Mouse (Mus musculus): ENCODE measurements at regions not wholly inside any gene's neighbourhood (a gene's known extent, or its start where the extent isn't known, plus 50 kb on each side); places are given as distances from the start of the nearest gene placed in this dataset.

DNA sequence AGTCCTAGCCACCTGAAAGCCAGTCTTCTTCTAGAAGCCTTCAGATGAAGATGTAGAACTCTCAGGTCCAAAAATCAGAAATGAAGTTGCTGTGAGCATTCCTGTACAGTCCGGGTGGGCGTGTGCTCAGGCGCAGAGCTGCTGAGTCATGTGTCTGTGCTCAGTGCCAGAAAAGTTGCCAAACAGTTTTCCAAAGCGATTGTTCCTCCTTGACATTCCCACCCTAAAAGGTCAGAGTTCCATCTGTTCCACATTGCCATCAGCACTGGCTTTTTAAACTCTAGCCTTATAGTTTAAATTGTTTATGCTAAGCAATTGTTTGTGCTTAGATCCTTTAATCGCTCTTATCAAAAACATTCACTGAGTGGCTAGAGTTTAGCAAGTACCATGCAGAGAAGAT lies 222.7 kb upstream of the Gadl1 start:
- Histone ChIP-seq H3K27me3 (ENCODE audit: low read depth, poor library complexity, severe bottlenecking) (peaks cover 26% of the 10 kb centered on the region), H3K27ac (replicated peaks) (no peak overlapping the region), H3K9me3 (replicated peaks) (0 out of 2 replicates have a peak, but pooled peaks cover 5% of the 10 kb centered on the region), H3K4me1 (peaks cover 28% of the 10 kb centered on the region), H3K36me3 (no peaks in the 10 kb centered on the region), H3K4me3 (no peak overlapping the region)
- 91% methylated on average over 5 of the region's 5 CpGs for WGBS
- no peak for DNase-seq (ENCODE audit: low spot score)

DNA sequence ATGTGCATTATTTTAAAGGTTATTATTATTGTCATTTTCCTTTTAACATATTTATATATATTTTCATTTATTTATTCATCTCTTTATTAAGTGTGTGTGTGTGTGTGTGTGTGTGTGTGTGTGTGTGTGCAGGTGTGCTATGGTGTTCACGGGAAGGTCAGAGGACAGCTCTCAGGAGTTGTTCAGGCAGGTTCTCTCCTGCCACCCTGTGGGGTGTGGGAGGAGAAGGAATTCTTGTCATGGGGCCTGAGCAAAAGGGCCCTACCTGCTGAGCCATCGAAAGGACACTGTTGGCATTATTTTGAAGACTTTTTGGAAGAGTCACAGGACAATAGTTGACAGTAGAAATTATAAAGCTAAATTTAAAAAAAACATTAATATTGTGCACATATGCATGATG lies 216.4 kb upstream of the Gadl1 start:
- 62% methylated on average over 2 of the region's 2 CpGs for WGBS
- Histone ChIP-seq H3K4me3 (no peak overlapping the region), H3K27ac (replicated peaks) (no peak overlapping the region), H3K4me1 (peaks cover 24% of the 10 kb centered on the region), H3K27me3 (ENCODE audit: low read depth, poor library complexity, severe bottlenecking) (peaks cover 13% of the 10 kb centered on the region; the same call in 1 of the 2 replicates), H3K9me3 (replicated peaks) (no peaks in the 10 kb centered on the region), H3K36me3 (no peaks in the 10 kb centered on the region)
- no peak for DNase-seq (ENCODE audit: low spot score)

DNA sequence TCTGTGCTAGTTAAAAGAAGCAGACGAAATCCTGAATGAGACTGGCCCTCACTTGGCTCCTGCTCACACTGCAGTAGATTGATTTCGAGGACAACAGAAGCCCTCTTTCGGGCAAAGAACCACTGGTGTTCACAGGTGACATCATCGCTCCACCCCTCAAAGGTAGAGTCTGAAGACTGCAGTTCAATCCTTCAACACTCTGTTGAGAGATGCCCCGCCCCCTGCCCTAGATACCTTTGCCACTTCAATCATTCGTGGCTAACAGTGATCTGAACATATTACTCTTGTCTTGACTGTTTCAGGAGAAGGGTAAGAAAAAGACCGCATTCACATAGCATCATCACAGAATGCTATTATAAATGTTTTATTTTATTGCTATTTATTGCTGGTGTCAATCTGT lies 205.5 kb upstream of the Gadl1 start:
- Histone ChIP-seq H3K4me3 (no peak overlapping the region), H3K36me3 (no peaks in the 10 kb centered on the region), H3K4me1 (peaks cover 13% of the 10 kb centered on the region), H3K27me3 (ENCODE audit: low read depth, poor library complexity, severe bottlenecking) (no peaks in the 10 kb centered on the region), H3K27ac (replicated peaks) (no peak overlapping the region), H3K9me3 (replicated peaks) (no peaks in the 10 kb centered on the region)
- WGBS, result 94% methylated on average over 7 of the region's 7 CpGs
- no peak for DNase-seq (ENCODE audit: low spot score)

DNA sequence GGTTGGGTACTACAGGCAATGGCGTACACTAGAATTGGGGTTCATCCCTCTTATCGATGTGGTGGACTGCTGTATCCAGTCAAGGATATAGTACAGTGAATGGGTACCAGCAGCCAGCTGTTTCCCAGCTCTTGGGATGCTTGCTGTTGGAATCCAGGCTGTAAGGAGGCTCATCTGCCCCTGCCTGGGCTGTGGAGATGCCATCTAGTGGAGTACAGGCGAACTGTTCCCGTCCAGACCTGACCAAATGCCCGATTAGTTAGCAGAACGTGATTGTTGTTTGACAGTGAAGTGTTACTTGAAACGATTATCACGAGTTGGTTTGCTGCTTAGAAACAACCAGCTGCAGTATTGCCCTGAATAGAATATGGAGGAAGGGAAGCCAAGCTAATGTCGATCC lies 205.0 kb upstream of the Gadl1 start:
- Histone ChIP-seq H3K27me3 (ENCODE audit: low read depth, poor library complexity, severe bottlenecking) (no peaks in the 10 kb centered on the region), H3K4me1 (peaks cover 17% of the 10 kb centered on the region), H3K36me3 (no peaks in the 10 kb centered on the region), H3K27ac (replicated peaks) (no peak overlapping the region), H3K4me3 (no peak overlapping the region), H3K9me3 (replicated peaks) (no peaks in the 10 kb centered on the region)
- peak; percentile 61 for DNase-seq (ENCODE audit: low spot score)
- 43% methylated on average over 9 of the region's 9 CpGs for WGBS

DNA sequence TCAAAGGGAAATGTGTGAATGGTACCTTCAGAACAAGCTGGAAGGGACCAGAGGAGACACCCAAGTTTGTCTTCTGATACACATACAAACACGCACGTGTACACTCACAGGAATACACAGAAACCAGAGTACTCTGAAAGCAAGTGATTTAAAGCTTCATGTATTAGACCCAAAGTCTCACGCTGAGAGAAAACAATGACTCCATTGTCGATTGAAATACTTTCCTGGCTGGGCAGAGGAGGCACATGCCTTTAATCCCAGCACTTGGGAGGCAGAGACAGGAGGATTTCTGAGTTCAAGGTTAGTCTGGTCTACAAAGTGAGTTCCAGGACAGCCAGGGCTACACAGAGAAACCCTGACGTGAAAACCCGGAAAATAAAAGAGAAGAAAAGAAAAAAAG lies 203.5 kb upstream of the Gadl1 start:
- Histone ChIP-seq H3K4me1 (peaks cover 17% of the 10 kb centered on the region), H3K4me3 (no peak overlapping the region), H3K9me3 (replicated peaks) (no peaks in the 10 kb centered on the region), H3K27me3 (ENCODE audit: low read depth, poor library complexity, severe bottlenecking) (no peaks in the 10 kb centered on the region), H3K27ac (replicated peaks) (no peak overlapping the region), H3K36me3 (no peaks in the 10 kb centered on the region)
- WGBS, result 84% methylated on average over 6 of the region's 6 CpGs
- no peak for DNase-seq (ENCODE audit: low spot score)

DNA sequence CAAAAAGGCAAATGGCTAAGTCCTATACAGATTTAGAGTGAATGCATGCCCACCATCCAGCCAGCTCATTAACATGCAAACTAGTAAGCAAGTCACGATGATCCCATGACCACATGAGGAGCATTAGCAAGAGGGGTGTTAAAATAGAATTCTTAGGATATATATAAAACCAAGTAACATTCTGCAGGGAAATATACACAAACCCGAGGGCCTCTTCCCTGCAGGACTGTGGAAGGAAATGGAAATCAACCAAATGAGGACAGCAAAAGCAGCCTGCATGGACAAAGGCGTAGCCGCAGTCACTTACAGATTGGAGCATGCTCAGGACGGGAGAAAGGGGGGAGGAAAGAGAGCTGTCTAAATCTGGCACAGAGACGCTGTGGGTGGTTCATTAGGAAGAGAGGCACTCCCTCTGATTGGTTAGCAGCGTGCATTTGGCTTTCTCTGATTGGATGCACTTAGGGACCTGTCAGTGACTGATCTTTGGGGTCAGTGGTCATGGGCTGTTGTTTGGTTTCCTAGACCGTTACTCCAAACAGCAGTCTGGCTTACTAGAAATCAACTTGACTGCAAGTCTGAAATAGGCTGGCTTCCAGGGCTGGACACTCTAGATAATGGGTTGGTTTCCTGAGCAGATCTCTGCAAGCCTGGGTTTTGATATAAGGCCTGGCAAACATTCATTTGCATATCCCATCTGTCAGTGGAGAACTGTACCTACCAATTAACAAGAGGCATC lies 200.9 kb upstream of the Gadl1 start:
- Histone ChIP-seq H3K9me3 (replicated peaks) (no peaks in the 10 kb centered on the region), H3K27ac (replicated peaks) (peak overlapping the region; percentile 58), H3K4me1 (peaks cover 17% of the 10 kb centered on the region), H3K36me3 (no peaks in the 10 kb centered on the region), H3K4me3 (no peak overlapping the region), H3K27me3 (ENCODE audit: low read depth, poor library complexity, severe bottlenecking) (no peaks in the 10 kb centered on the region)
- 48% methylated on average over 8 of the region's 8 CpGs for WGBS
- DNase-seq (ENCODE audit: low spot score), result peak; percentile 45

DNA sequence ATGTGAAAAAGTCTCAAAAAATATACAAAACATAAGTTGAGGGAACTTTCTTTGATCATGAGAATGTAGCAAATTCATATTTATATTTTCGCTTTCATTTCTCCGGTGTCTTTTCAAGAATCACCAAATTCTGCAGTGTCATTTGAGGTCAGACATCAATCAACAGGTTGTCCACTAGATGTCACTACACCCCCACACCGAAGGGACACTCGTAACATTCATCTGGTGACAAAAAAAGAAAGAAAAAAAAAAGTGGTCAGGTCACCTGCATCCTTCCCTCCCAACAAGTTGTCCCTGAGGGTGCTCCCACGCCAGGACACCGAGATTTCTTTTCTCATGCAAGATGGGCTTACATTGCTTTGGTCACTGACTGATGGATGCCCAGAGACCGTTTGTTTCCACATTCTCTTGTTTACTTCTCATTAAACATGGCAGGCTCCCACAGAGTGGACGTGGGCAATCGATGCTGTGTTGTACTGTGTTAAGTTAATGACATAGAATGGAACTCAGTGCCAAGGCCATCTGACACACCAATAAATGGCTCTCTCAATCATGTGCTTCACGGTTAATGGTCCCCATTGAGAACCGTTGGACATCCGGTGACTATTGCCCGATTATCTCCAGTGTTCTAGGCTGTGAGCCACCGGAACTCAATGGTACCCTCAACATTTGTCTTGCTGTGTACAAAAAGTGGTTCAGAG lies 199.1 kb upstream of the Gadl1 start:
- Histone ChIP-seq H3K4me1 (peaks cover 17% of the 10 kb centered on the region), H3K27ac (replicated peaks) (no peak overlapping the region), H3K27me3 (ENCODE audit: low read depth, poor library complexity, severe bottlenecking) (no peaks in the 10 kb centered on the region), H3K4me3 (no peak overlapping the region), H3K36me3 (no peaks in the 10 kb centered on the region), H3K9me3 (replicated peaks) (no peaks in the 10 kb centered on the region)
- peak; percentile 22 for DNase-seq (ENCODE audit: low spot score)
- WGBS, result 84% methylated on average over 14 of the region's 14 CpGs

DNA sequence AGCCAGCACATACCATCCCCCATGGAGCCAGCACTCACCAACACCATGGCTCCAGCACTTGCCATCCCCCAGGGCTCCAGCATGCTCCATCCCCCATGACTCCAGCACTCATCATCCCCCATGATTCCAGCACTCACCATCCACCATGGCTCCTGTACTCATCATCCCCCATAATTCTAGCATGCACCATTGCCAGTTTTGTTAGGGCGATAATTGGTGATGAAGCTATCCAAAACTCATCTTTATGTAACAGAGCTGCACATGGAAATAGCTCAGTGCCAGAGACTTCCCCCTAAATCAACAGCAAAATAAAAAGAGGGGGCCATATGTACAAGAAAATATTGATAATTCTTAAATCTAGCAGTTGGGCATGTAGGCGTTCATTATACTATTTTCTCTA lies 188.9 kb upstream of the Gadl1 start:
- Histone ChIP-seq H3K4me3 (no peak overlapping the region), H3K36me3 (no peaks in the 10 kb centered on the region), H3K9me3 (replicated peaks) (peaks cover 7% of the 10 kb centered on the region), H3K27ac (replicated peaks) (no peak overlapping the region), H3K4me1 (peaks cover 10% of the 10 kb centered on the region), H3K27me3 (ENCODE audit: low read depth, poor library complexity, severe bottlenecking) (no peaks in the 10 kb centered on the region)
- WGBS, result 96% methylated on average over 2 of the region's 2 CpGs
- no peak for DNase-seq (ENCODE audit: low spot score)

DNA sequence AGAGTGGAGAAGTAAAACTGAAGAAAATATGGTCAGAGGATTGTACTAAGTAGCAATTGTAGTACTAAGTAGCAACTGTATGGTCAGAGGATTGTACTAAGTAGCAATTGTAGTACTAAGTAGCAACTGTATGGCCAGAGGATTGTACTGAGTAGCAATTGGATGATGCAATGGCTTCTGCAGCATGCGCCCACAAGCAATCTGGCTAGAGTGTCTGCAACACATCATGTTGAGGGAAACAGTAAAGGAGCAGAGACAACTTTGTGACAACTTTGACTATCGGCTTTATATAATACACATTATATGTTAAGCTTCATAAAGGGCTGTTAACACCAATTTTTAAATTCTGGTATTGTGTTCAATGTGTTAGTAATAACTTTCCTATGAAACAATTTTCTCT lies 188.4 kb upstream of the Gadl1 start:
- 98% methylated on average over 2 of the region's 2 CpGs for WGBS
- Histone ChIP-seq H3K4me1 (peaks cover 10% of the 10 kb centered on the region), H3K36me3 (no peaks in the 10 kb centered on the region), H3K4me3 (no peak overlapping the region), H3K27ac (replicated peaks) (no peak overlapping the region), H3K27me3 (ENCODE audit: low read depth, poor library complexity, severe bottlenecking) (no peaks in the 10 kb centered on the region), H3K9me3 (replicated peaks) (peaks cover 9% of the 10 kb centered on the region)
- DNase-seq (ENCODE audit: low spot score), result no peak

DNA sequence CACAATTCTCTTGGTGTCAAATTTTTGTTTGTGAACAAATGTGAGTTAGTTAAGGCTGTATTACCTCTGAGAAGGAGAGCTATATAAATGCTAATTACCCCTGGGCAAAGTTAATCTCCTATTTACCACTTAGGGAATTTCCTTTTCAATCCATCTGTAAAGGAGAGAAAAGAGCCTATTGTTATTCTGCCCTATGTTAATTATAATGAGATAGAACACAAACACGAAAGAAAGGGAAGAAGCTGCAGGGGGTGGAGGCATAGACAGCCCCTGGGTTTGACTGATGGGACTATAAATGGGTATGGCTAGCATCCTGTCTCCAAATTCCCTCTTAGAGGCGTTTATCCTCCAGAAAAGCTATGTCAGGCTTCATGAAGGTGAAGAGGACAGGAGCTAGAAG lies 185.2 kb upstream of the Gadl1 start:
- DNase-seq (ENCODE audit: low spot score), result no peak
- peaks cover 10% of the 10 kb centered on the region for H3K4me1 ChIP-seq
- peaks cover 9% of the 10 kb centered on the region for H3K9me3 ChIP-seq (replicated peaks)
- H3K27me3 ChIP-seq (ENCODE audit: low read depth, poor library complexity, severe bottlenecking), result no peaks in the 10 kb centered on the region
- H3K4me3 ChIP-seq, result no peak overlapping the region
- H3K27ac ChIP-seq (replicated peaks), result no peak overlapping the region
- WGBS, result 9% methylated on average over 2 of the region's 2 CpGs
- no peaks in the 10 kb centered on the region for H3K36me3 ChIP-seq

DNA sequence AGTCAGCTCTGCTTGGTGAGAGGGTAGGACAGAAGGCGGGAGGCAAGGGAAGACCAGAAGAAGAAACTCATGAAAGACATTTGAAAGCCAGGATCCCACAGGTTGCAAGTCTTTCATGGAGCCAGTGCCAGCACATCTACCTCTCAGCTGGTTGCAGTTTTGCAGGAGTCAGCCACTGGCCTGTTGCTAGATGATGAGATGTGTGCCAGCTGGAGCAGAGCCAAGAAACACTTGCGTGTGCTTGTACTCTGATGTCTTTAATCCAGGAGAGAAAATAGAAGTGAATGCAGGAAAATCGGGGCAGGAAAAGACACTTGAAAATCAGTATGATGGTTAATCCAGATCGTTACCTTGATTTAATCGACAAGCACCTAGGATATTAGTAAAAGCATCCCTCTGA lies 181.9 kb upstream of the Gadl1 start:
- H3K36me3 ChIP-seq, result no peaks in the 10 kb centered on the region
- H3K9me3 ChIP-seq (replicated peaks), result peaks cover 9% of the 10 kb centered on the region
- no peak overlapping the region for H3K27ac ChIP-seq (replicated peaks)
- H3K4me3 ChIP-seq, result no peak overlapping the region
- peaks cover 10% of the 10 kb centered on the region for H3K4me1 ChIP-seq
- WGBS, result 88% methylated on average over 5 of the region's 5 CpGs
- no peaks in the 10 kb centered on the region for H3K27me3 ChIP-seq (ENCODE audit: low read depth, poor library complexity, severe bottlenecking)
- no peak for DNase-seq (ENCODE audit: low spot score)

DNA sequence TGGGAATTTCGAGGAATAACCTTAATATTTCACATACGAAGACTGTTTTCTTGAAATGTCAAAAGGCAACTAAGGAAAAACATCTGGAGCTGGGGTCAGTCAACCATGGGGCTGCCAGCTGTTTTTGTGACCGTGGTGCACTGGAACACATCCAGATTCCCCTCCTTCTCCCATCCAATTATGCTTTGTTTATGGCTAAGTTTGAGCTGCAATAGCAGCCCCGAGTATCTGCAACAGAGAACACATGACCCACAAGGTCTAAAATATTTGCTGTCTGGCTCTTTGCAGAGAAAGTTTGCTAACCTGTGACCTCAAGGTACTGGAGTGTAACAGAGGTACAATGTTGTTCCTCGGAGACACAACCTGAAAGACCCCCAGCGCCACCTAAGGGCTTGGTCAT lies 177.7 kb upstream of the Gadl1 start:
- Histone ChIP-seq H3K36me3 (no peaks in the 10 kb centered on the region), H3K27ac (replicated peaks) (no peak overlapping the region), H3K4me1 (no peaks in the 10 kb centered on the region), H3K27me3 (ENCODE audit: low read depth, poor library complexity, severe bottlenecking) (no peaks in the 10 kb centered on the region), H3K9me3 (replicated peaks) (no peaks in the 10 kb centered on the region), H3K4me3 (no peak overlapping the region)
- no peak for DNase-seq (ENCODE audit: low spot score)
- 64% methylated on average over 6 of the region's 6 CpGs for WGBS

DNA sequence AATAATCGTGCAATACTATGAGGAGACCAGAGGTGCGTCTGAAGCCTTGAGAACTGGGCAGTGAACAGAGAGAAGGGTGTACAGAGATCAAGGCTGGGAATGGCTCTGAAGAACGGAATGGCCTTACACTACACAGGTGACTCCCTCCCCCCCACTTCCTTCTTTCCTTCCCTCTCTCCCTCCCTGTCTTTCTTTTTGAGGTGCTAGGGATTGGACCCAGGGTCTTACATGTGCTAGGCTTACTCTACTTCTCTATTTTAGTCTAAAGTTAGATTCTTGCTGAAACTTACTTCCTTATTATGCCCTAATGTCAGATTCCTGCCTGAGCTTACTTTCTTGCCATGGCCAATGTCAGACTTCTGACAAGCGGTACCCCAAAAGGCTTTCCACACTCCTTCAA lies 176.2 kb upstream of the Gadl1 start:
- H3K27ac ChIP-seq (replicated peaks), result no peak overlapping the region
- no peak overlapping the region for H3K4me3 ChIP-seq
- no peaks in the 10 kb centered on the region for H3K9me3 ChIP-seq (replicated peaks)
- no peak for DNase-seq (ENCODE audit: low spot score)
- H3K4me1 ChIP-seq, result no peaks in the 10 kb centered on the region
- 90% methylated on average over 4 of the region's 4 CpGs for WGBS
- no peaks in the 10 kb centered on the region for H3K27me3 ChIP-seq (ENCODE audit: low read depth, poor library complexity, severe bottlenecking)
- no peaks in the 10 kb centered on the region for H3K36me3 ChIP-seq

Data from midbrain, embryonic 10.5 days (tissue).